15 mouse cellular contexts compared by ENCODE assay signal in the genomic region with DNA sequence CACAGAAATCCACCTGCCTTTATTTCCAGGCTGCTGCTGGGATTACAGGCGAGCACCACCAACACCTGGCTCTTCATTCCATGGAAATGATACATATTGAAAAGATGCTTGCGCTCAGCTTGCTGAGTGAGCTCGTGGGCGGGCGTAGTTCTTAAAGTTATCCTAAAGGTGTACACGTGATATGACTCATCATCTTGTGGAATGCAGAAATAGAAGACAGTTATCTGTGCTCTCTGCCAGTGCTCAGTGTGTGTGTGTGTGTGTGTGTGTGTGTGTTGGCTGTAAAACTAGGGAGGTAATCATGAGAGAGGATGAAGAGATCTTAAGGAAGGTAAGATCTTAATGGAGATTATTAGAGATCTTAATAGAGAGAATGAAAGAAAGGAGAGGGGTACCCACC. TPM values are rescaled to one million over a fixed set of nuclear protein-coding genes. Genes with fewer than 3 reads are reported as not detected.
DNase-seq lines count a peak whose midpoint lies in the region; ATAC-seq and TF ChIP-seq lines count a peak whose summit lies in the region.
"Had no signal": no experiment of that assay in that cellular context is flagged by ENCODE, and none has a peak within 500 bp of the region (broad histone marks: within the 10 kb centered on the region; RNA-seq: fewer than 3 reads in every experiment).

No protein-coding gene starts in this region.

- peak; percentile 37 to 45 for DNase-seq in layer of hippocampus, adult 8-10 months (ENCODE audit: low spot score in 2 of 2)
- no peak for DNase-seq in layer of hippocampus, adult 9-10 months (ENCODE audit: low spot score)
- DNase-seq in MEL (ENCODE audit: low read depth, low spot score) = peak; percentile 83
- DNase-seq in frontal cortex, postnatal 14 days (ENCODE audit: low spot score in 2 of 2) = peak; percentile 32 to 43
- DNase-seq in right cerebral cortex, adult 2 months (ENCODE audit: low spot score in 2 of 2) = peak; percentile 75 to 85
- DNase-seq in spleen, adult 18-20 months = no peak
- DNase-seq in kidney, postnatal 36 days = no peak
- no peak for DNase-seq in midbrain, embryonic 11.5 days (ENCODE audit: low spot score, missing footprints)
- DNase-seq: adrenal gland, postnatal 25 days; kidney, adult 18-20 months; midbrain, embryonic 14.5 days; thymus, postnatal 36 days had no signal

- no peak overlapping the region for H3K9ac ChIP-seq in MEL (ENCODE audit: control insufficient read depth, low read depth, low read length, poor library complexity, severe bottlenecking)
- H3K9ac ChIP-seq in midbrain, embryonic 11.5 days (ENCODE audit: low read length) = no peak overlapping the region
- H3K9ac ChIP-seq: liver, embryonic 14.5 days had no signal

- no peak overlapping the region for H3K4me2 ChIP-seq in midbrain, embryonic 11.5 days

- H3K4me3 ChIP-seq in MEL (ENCODE audit: control insufficient read depth in 1 of 2, insufficient read depth in 1 of 2, low read depth in 2 of 2, low read length in 2 of 2) = no peak overlapping the region
- no peak overlapping the region for H3K4me3 ChIP-seq in midbrain, embryonic 11.5 days (ENCODE audit: low read depth, low read length)
- H3K4me3 ChIP-seq: layer of hippocampus, adult 2 months had no signal

- no peak for TF ChIP-seq CTCF in MEL (IDR thresholded peaks at IDR 0.05 in 2 of 3, conservative IDR thresholded peaks at IDR 0.05 in 1 of 3; ENCODE audit: control insufficient read depth in 1 of 3, insufficient read depth in 1 of 3, low read depth in 2 of 3, low read length in 3 of 3, poor library complexity in 1 of 3, severe bottlenecking in 1 of 3)

- no peaks in the 10 kb centered on the region for H3K79me2 ChIP-seq in MEL (ENCODE audit: control insufficient read depth, insufficient read depth, low read length, poor library complexity)

- 86% methylated on average over 6 of the region's 6 CpGs for WGBS in midbrain, embryonic 11.5 days

- no peak overlapping the region for H3K27ac ChIP-seq in MEL (ENCODE audit: control insufficient read depth, low read depth, low read length)
- H3K27ac ChIP-seq in midbrain, embryonic 11.5 days (ENCODE audit: low read depth, low read length) = no peak overlapping the region
- H3K27ac ChIP-seq: layer of hippocampus, adult 2 months; liver, embryonic 14.5 days had no signal

- peak; percentile 82 to 87 for TF ChIP-seq EP300 in MEL (IDR thresholded peaks at IDR 0.05; ENCODE audit: low read depth in 1 of 2, low read length in 2 of 2)

- ATAC-seq in midbrain, embryonic 11.5 days (ENCODE audit: low FRiP score) = no peak
- ATAC-seq: CD4-positive, CD25-positive, alpha-beta regulatory T cell, adult 4 months had no signal

- peaks cover 0 to 8% of the 10 kb centered on the region in 2 experiments; a peak in 1 of 4 replicates for H3K36me3 ChIP-seq in MEL (ENCODE audit: control insufficient read depth in 1 of 2, insufficient read depth in 2 of 2, low read length in 2 of 2)
- no peaks in the 10 kb centered on the region for H3K36me3 ChIP-seq in midbrain, embryonic 11.5 days (ENCODE audit: control insufficient read depth, insufficient read depth, low read length)

- no peak for TF ChIP-seq POLR2A in MEL (IDR thresholded peaks at IDR 0.05; ENCODE audit: control insufficient read depth in 1 of 2, insufficient read depth in 1 of 2, low read depth in 1 of 2, low read length in 2 of 2, poor library complexity in 1 of 2)

- no peaks in the 10 kb centered on the region for H3K9me3 ChIP-seq in MEL (replicated peaks; ENCODE audit: insufficient read depth, low read length)
- H3K9me3 ChIP-seq in midbrain, embryonic 11.5 days (ENCODE audit: control insufficient read depth, low read length) = no peaks in the 10 kb centered on the region

- peaks cover 4 to 8% of the 10 kb centered on the region in 2 experiments for H3K4me1 ChIP-seq in MEL (ENCODE audit: control insufficient read depth in 1 of 2, insufficient read depth in 2 of 2, low read length in 2 of 2)
- H3K4me1 ChIP-seq in midbrain, embryonic 11.5 days (ENCODE audit: control insufficient read depth, insufficient read depth, low read length) = no peaks in the 10 kb centered on the region

- peaks cover 2% of the 10 kb centered on the region in 2 experiments; a peak in 2 of 4 replicates for H3K27me3 ChIP-seq in MEL (ENCODE audit: control insufficient read depth in 1 of 2, insufficient read depth in 2 of 2, low read length in 2 of 2)
- no peaks in the 10 kb centered on the region for H3K27me3 ChIP-seq in midbrain, embryonic 11.5 days (ENCODE audit: control insufficient read depth, insufficient read depth, low read length)

- TF ChIP-seq RAD21 in MEL (IDR thresholded peaks at IDR 0.05; ENCODE audit: low read depth, low read length) = no peak

TF ChIP-seq in MEL, 35 proteins besides CTCF, POLR2A, EP300 and RAD21:
- TF ChIP-seq MAX (IDR thresholded peaks at IDR 0.05; ENCODE audit: low read length) (peak; percentile 57; the same call in 1 of the 2 replicates), ETS1 (IDR thresholded peaks at IDR 0.05; ENCODE audit: low read depth, low read length) (peak; percentile 96), SIN3A (IDR thresholded peaks at IDR 0.05; ENCODE audit: low read length) (peak; percentile 69), ZMIZ1 (IDR thresholded peaks at IDR 0.05; ENCODE audit: low read depth, low read length) (no peak), TAL1 (IDR thresholded peaks at IDR 0.05; ENCODE audit: low read length) (peak; percentile 17; the same call in 1 of the 2 replicates), MXI1 (IDR thresholded peaks at IDR 0.05; ENCODE audit: low read depth, low read length) (peak; percentile 85), SMC3 (IDR thresholded peaks at IDR 0.05; ENCODE audit: low read depth, low read length) (peak; percentile 10; the same call in 1 of the 2 replicates), NRF1 (IDR thresholded peaks at IDR 0.05; ENCODE audit: insufficient read depth, low read depth, low read length, poor library complexity, severe bottlenecking) (no peak), MAFK (IDR thresholded peaks at IDR 0.05; ENCODE audit: borderline replicate concordance, low read depth, low read length) (peak; percentile 34; the same call in 1 of the 2 replicates), USF2 (IDR thresholded peaks at IDR 0.05; ENCODE audit: borderline replicate concordance in 1 of 2, insufficient read depth in 1 of 2, low read depth in 1 of 2, low read length in 2 of 2) (peak in 1 of 2 experiments; percentile 11; a peak in 1 of 4 replicates), ZC3H11A (IDR thresholded peaks at IDR 0.05; ENCODE audit: low read depth, low read length) (0 out of 2 replicates have a peak, but pooled peaks have one; percentile 17), MYB (IDR thresholded peaks at IDR 0.05; ENCODE audit: low read depth, low read length) (peak; percentile 44; the same call in 1 of the 2 replicates), UBTF (IDR thresholded peaks at IDR 0.05; ENCODE audit: borderline replicate concordance, insufficient read depth, low read depth, low read length) (no peak), MYC (IDR thresholded peaks at IDR 0.05; ENCODE audit: low read depth, low read length) (peak; percentile 43; the same call in 1 of the 2 replicates), GABPA (IDR thresholded peaks at IDR 0.05; ENCODE audit: low read depth, low read length) (peak; percentile 71), POLR2AphosphoS2 (IDR thresholded peaks at IDR 0.05; ENCODE audit: low read length) (no peak), CHD2 (IDR thresholded peaks at IDR 0.05; ENCODE audit: low read length) (no peak), MEF2A (IDR thresholded peaks at IDR 0.05; ENCODE audit: extremely low read depth, insufficient replicate concordance, low read depth, low read length, poor library complexity, severe bottlenecking) (peak; percentile 85; the same call in 1 of the 2 replicates), ZNF384 (IDR thresholded peaks at IDR 0.05; ENCODE audit: low read depth, low read length) (0 out of 2 replicates have a peak, but pooled peaks have one; percentile 37), HCFC1 (IDR thresholded peaks at IDR 0.05; ENCODE audit: low read depth, low read length) (peak; percentile 47; the same call in 1 of the 2 replicates), CHD1 (IDR thresholded peaks at IDR 0.05; ENCODE audit: low read depth, low read length) (no peak), BHLHE40 (IDR thresholded peaks at IDR 0.05; ENCODE audit: borderline replicate concordance, low read depth, low read length) (peak; percentile 94), KAT2A (conservative IDR thresholded peaks at IDR 0.05; ENCODE audit: low read depth, low read length) (no peak; the same call in 1 of the 2 replicates), MAZ (IDR thresholded peaks at IDR 0.05; ENCODE audit: low read depth, low read length) (peak; percentile 69), TBP (IDR thresholded peaks at IDR 0.05; ENCODE audit: low read depth, low read length) (peak; percentile 28; the same call in 1 of the 2 replicates), TCF12 (IDR thresholded peaks at IDR 0.05; ENCODE audit: low read depth, low read length) (peak; percentile 72), RCOR1 (IDR thresholded peaks at IDR 0.05; ENCODE audit: low read depth, low read length) (peak; percentile 87), JUND (IDR thresholded peaks at IDR 0.05; ENCODE audit: low read depth, low read length) (no peak), E2F4 (IDR thresholded peaks at IDR 0.05; ENCODE audit: borderline replicate concordance, low read depth, low read length) (no peak), ZKSCAN1 (IDR thresholded peaks at IDR 0.05; ENCODE audit: low read depth, low read length) (no peak), NELFE (IDR thresholded peaks at IDR 0.05; ENCODE audit: low read depth, low read length) (no peak), USF1 (IDR thresholded peaks at IDR 0.05; ENCODE audit: low read depth, low read length) (peak; percentile 90), POLR2AphosphoS5 (IDR thresholded peaks at IDR 0.05; ENCODE audit: borderline replicate concordance, low read depth, low read length) (no peak), GATA1 (IDR thresholded peaks at IDR 0.05; ENCODE audit: low read depth, low read length) (peak; percentile 82), ELF1 (IDR thresholded peaks at IDR 0.05; ENCODE audit: low read depth, low read length) (0 out of 2 replicates have a peak, but pooled peaks have one; percentile 37)
TF ChIP-seq in MEL: peak in this region for 23.

RNA-seq across cellular contexts. Expression of a gene that starts 11.4 kb away (rescaled TPM):
- total RNA-seq in layer of hippocampus, adult 8-10 months (2022) = 10 to 100 TPM; 65.1 to 76.6 (median 70.6) TPM
- 46.6 and 55.7 TPM in 2 replicates for total RNA-seq in MEL (2012; rRNA removed)
- 10 to 100 TPM in 1 of 2 experiments, not detected in 1; 48.6 TPM for polyA plus RNA-seq in MEL (2012; ENCODE audit: insufficient read depth in 1 of 2, insufficient read length in 2 of 2, low read depth in 1 of 2, low replicate concordance in 2 of 2, missing spikeins in 1 of 2)
- 14.8 and 19.2 TPM in 2 replicates for polyA plus RNA-seq in midbrain, embryonic 11.5 days (2014; fragmentation: Nextera tagmentation; extraction: Ambion mirVana)

Comparison
In these comparisons a context has a peak if more than half of its experiments do, and no peak if none do; other contexts are left out.
1. DNase-seq: peak in layer of hippocampus, adult 8-10 months (2 of 2), MEL (single experiment), frontal cortex, postnatal 14 days (2 of 2) and right cerebral cortex, adult 2 months (2 of 2); none in layer of hippocampus, adult 9-10 months (single experiment), spleen, adult 18-20 months (0 of 2), kidney, postnatal 36 days (0 of 2) and midbrain, embryonic 11.5 days (single experiment).